Mouse (Mus musculus) forebrain, embryonic 13.5 days (tissue): ENCODE results near the gene Tcerg1l. TPM values are rescaled to one million over a fixed set of nuclear protein-coding genes. Genes with fewer than 3 reads are reported as not detected.

Experiments used
- ATAC-seq: fragments of 200-750 bp; cut with Nextera tagmentation; 2 replicates; pipeline ENCODE4 v1.8.0; 2017
- H3K27ac ChIP-seq: fragments of 300-500 bp; sonication (generic); 2 replicates; pipeline ENCODE4 v1.5.1; 2015; ENCODE audit warnings: inconsistent platforms, mild to moderate bottlenecking, moderate library complexity
- H3K27me3 ChIP-seq: fragments of 300-500 bp; sonication (generic); 2 replicates; pipeline ENCODE4 v1.6.1; 2015; ENCODE audit warnings: mild to moderate bottlenecking, inconsistent platforms
- H3K36me3 ChIP-seq: fragments of 300-500 bp; sonication (generic); 2 replicates; pipeline ENCODE4 v1.6.1; 2015; ENCODE audit warnings: mild to moderate bottlenecking, inconsistent platforms; ENCODE audit not compliant: poor library complexity, severe bottlenecking
- H3K4me1 ChIP-seq: fragments of 300-500 bp; sonication (generic); 2 replicates; pipeline ENCODE4 v1.6.1; 2015; ENCODE audit warnings: inconsistent platforms
- H3K4me2 ChIP-seq: fragments of 300-500 bp; sonication (generic); 2 replicates; pipeline ENCODE4 v1.6.1; 2015; ENCODE audit warnings: inconsistent platforms, mild to moderate bottlenecking, moderate library complexity
- H3K4me3 ChIP-seq: fragments of 300-500 bp; sonication (generic); 2 replicates; pipeline ENCODE4 v1.5.1; 2015; ENCODE audit warnings: mild to moderate bottlenecking, inconsistent platforms
- H3K9ac ChIP-seq: fragments of 300-500 bp; sonication (generic); 2 replicates; pipeline ENCODE4 v1.6.1; 2015; ENCODE audit warnings: mild to moderate bottlenecking, inconsistent platforms
- H3K9me3 ChIP-seq: fragments of 300-500 bp; sonication (generic); replicated peaks from 2 replicates; pipeline ENCODE4 v1.6.1; 2016; ENCODE audit warnings: inconsistent platforms
- WGBS: fragments of 180-500 bp; shearing (Covaris S2); methylation state at CpG from one replicate; pipeline ENCODE4 v1.1.7; 2015; 5-methylcytosine and 5-hydroxymethylcytosine counted together
- polyA plus RNA-seq: library from polyadenylated mRNA; unstranded; fragments of >200 nt; fragmentation: Nextera tagmentation; extraction: Ambion mirVana; gene quantifications from 2 replicates; pipeline ENCODE4 v1.2.1, GENCODE M21; 2015

Tcerg1l gene
- polyA plus RNA-seq, 1 experiment from 2014 or later: 3.0 TPM

DNA sequence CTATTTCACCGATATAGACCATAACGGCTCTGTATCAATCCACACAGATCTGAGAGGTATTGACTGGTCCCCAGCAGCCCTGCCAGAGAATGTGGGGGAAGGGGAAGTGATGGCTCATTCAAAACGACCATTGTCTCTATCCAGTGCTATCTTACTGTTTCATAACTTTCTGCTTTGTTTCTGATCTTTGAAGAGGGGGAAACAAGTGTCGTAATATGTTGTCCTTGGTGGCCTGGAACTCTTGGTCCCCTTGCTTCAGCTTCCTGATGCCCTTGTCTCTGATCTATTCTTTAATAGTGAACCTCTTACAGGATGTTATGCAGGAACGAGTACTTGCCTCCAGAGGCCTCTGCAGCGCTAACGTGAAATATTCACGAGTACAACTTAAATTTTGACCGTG lies 182.8 kb downstream of the Tcerg1l start:
- Histone ChIP-seq H3K4me1 (peaks cover 28% of the 10 kb centered on the region), H3K36me3 (no peaks in the 10 kb centered on the region), H3K4me2 (no peak overlapping the region), H3K9me3 (no peaks in the 10 kb centered on the region), H3K4me3 (no peak overlapping the region), H3K9ac (no peak overlapping the region), H3K27me3 (no peaks in the 10 kb centered on the region), H3K27ac (no peak overlapping the region)
- 79% methylated on average over 9 of the region's 9 CpGs for WGBS
- no peak for ATAC-seq

DNA sequence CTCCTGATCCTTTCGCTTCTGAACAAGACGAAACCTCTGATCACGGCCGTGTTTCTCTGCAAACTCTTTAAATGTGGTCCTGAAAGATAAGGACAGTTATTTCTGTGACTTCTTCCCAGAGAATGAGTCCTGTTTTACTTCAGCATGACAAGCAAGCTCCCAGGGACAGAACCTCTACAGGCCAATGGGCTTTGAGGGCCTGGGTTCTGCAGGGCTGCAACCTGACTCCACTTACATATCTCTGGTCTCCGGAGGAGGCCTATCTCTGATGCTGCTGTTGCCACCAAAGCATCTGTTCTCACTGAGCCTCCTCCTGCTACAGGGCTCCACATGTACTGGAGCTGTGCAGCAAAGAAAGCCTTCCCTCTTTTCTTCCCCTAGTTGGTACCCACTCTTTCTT lies 187.8 kb downstream of the Tcerg1l start:
- no peak overlapping the region for H3K4me3 ChIP-seq
- H3K9me3 ChIP-seq: no peaks in the 10 kb centered on the region
- ATAC-seq: no peak
- H3K36me3 ChIP-seq: no peaks in the 10 kb centered on the region
- H3K27me3 ChIP-seq: no peaks in the 10 kb centered on the region
- no peak overlapping the region for H3K4me2 ChIP-seq
- WGBS: 85% methylated on average over 5 of the region's 5 CpGs
- H3K4me1 ChIP-seq: peaks cover 20% of the 10 kb centered on the region
- H3K9ac ChIP-seq: no peak overlapping the region
- no peak overlapping the region for H3K27ac ChIP-seq

DNA sequence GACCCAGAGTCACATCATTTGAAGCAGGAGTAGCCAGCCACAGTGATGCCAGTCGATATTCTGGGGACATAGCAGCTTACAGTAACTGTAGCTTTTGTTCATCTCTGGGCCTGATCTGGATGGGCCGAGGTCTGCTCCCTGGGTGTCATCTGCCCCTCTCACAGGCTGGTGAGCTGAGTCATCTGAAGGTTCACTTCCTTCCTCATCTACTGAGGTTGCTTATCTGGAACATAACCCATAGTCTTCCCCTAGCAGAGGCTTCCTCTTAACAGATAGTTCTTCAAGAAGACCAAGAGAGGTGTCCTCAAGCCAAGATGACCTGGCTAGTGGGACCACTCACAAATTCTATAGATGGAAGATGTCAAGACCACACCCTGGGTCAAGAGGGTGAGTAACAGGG lies 192.4 kb downstream of the Tcerg1l start:
- no peak overlapping the region for H3K4me2 ChIP-seq
- no peak overlapping the region for H3K4me3 ChIP-seq
- H3K27ac ChIP-seq: no peak overlapping the region
- H3K4me1 ChIP-seq: peaks cover 9% of the 10 kb centered on the region
- no peak overlapping the region for H3K9ac ChIP-seq
- no peaks in the 10 kb centered on the region for H3K36me3 ChIP-seq
- no peaks in the 10 kb centered on the region for H3K9me3 ChIP-seq
- H3K27me3 ChIP-seq: no peaks in the 10 kb centered on the region
- WGBS: 90% methylated on average over 2 of the region's 2 CpGs
- ATAC-seq: no peak

DNA sequence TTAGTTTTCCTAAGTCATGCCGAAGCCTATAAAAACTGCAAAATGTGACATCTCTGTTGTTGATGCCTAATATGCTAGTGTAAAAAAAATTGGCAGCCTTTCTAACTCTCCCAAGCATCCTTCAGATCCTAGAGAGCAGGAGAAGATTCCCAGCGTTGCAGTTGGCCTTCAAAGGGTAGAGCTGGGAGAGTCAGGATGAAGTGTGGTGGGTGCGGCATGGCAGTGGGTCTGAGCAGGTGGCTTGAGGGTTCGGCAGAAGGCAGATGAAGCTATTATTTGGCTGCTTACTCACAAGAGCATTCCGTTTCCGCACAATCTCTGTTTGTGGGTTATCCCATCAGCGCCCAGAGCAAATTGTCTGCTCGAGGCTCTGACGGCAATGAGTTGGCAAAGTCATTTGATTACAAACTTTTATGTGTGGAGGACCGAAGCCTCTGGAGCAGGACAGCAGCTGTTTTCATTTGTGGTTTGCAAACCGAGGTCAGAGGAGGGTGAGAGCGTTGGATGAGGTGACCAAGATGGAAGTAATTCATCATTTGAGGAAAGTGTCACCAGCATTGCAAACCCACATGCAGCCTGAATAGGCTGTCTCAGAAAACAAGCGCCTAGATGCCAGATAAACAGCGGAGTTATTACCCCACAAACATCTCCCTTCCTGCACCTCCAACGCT lies 195.2 kb downstream of the Tcerg1l start:
- Histone ChIP-seq H3K4me3 (no peak overlapping the region), H3K36me3 (no peaks in the 10 kb centered on the region), H3K9ac (no peak overlapping the region), H3K27ac (no peak overlapping the region), H3K9me3 (no peaks in the 10 kb centered on the region), H3K4me1 (no peaks in the 10 kb centered on the region), H3K27me3 (no peaks in the 10 kb centered on the region), H3K4me2 (no peak overlapping the region)
- ATAC-seq: no peak
- 94% methylated on average over 15 of the region's 15 CpGs for WGBS

DNA sequence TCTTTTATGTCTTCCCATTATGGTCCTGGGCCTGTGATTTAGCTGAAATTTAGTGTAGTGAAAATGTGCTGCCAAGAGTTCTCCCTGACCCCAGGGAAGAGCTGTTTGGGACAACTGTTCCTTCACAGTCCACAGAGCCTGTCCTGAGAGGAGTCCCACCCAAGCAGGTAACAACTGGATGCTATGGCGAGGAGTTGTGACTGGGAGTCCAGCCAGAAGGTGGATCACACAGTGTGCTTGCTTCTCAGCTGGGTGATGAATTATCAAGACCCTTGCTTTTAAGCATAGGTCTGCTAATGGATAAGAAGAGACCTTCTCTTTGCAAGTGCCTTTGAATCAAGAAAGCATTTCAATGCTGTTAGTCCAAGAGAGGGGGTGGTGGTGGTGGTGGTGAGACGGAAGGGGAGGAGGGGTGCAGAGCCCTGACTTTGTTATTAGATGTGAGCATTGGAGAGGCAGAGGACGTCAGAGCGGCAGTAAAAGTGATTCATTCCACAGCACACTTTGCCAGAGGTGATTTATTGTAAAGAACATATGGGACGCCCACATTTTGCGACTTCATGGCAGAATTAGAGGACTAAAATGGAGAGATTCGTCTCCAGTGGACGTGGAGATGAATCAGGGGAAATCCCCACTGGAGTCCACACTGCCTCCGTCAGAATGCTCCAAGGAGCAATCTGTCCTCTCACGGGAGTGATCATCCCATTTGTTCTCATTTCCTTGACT lies 198.0 kb downstream of the Tcerg1l start:
- no peak overlapping the region for H3K4me2 ChIP-seq
- WGBS: 83% methylated on average over 10 of the region's 10 CpGs
- H3K36me3 ChIP-seq: no peaks in the 10 kb centered on the region
- H3K27ac ChIP-seq: no peak overlapping the region
- H3K9ac ChIP-seq: no peak overlapping the region
- ATAC-seq: no peak
- no peaks in the 10 kb centered on the region for H3K27me3 ChIP-seq
- H3K4me1 ChIP-seq: no peaks in the 10 kb centered on the region
- no peak overlapping the region for H3K4me3 ChIP-seq
- no peaks in the 10 kb centered on the region for H3K9me3 ChIP-seq

DNA sequence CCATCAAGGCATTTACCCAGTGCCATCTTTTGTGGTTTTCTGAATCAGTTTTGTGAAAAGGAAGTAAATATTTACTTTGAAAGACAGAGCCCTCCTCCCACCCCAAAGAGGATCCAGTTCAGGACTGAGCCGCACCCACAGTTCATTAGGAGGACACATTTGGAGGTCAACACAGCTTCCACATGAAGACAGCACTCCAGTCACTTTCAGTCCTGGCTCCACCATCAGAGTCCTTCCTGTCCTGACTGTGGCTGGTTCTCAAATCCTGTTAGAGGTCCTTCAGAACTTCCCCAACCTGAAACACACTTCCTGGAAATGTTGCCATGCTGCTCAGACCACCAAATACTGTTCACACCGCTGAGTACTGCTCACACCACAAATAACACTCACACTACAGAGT lies 201.4 kb downstream of the Tcerg1l start:
- Histone ChIP-seq H3K4me3 (no peak overlapping the region), H3K9me3 (no peaks in the 10 kb centered on the region), H3K36me3 (no peaks in the 10 kb centered on the region), H3K4me1 (no peaks in the 10 kb centered on the region), H3K27ac (no peak overlapping the region), H3K9ac (no peak overlapping the region), H3K4me2 (no peak overlapping the region), H3K27me3 (no peaks in the 10 kb centered on the region)
- ATAC-seq: no peak
- 90% methylated on average over 2 of the region's 2 CpGs for WGBS

DNA sequence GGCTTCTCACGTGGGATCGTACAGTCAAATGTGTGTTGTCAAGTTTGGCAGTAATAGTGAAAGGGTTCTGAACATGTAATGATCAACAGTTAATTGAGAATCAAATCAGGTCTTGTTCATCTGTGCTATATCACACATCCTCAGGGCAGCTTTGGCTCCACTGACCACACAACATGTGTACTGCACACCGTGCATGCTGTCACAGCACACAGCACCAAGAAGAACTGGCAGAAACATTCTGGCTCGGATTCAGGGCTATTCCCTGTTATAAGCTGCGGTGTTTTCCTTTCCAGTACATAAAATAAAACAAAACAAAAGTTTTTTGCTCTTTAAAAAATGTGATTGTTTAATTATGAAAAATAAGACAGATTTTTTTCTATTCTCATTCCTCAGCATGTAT lies 213.3 kb downstream of the Tcerg1l start:
- H3K9me3 ChIP-seq: no peaks in the 10 kb centered on the region
- H3K4me1 ChIP-seq: peaks cover 9% of the 10 kb centered on the region; the same call in 1 of the 2 replicates
- WGBS: 86% methylated on average over 5 of the region's 5 CpGs
- H3K27ac ChIP-seq: no peak overlapping the region
- no peak for ATAC-seq
- H3K4me2 ChIP-seq: no peak overlapping the region
- no peak overlapping the region for H3K9ac ChIP-seq
- H3K36me3 ChIP-seq: no peaks in the 10 kb centered on the region
- no peak overlapping the region for H3K4me3 ChIP-seq
- H3K27me3 ChIP-seq: no peaks in the 10 kb centered on the region

DNA sequence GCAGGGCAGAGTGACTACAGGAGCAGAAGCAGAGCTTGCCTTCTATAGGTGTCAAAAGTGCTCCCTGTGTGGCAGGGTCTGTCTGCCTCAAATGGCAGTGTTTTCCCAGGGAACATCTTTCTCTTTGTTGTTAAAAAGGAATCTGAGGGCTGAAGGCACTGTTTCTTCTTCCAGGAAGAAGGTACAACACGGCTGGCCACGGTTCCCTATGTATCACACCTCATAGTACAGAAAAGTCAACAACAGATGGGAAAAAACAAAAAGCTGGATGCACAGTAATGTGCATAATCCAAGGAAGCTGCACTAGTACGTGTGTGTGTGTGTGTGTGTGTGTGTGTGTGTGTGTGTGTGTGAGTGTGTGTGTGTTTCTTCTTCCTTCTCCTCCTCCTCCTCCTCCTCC lies 215.3 kb downstream of the Tcerg1l start:
- H3K4me3 ChIP-seq: no peak overlapping the region
- no peak overlapping the region for H3K9ac ChIP-seq
- no peaks in the 10 kb centered on the region for H3K9me3 ChIP-seq
- H3K4me1 ChIP-seq: peaks cover 9% of the 10 kb centered on the region; the same call in 1 of the 2 replicates
- H3K27ac ChIP-seq: no peak overlapping the region
- H3K4me2 ChIP-seq: no peak overlapping the region
- WGBS: 68% methylated on average over 3 of the region's 3 CpGs
- ATAC-seq: no peak
- H3K27me3 ChIP-seq: no peaks in the 10 kb centered on the region
- H3K36me3 ChIP-seq: no peaks in the 10 kb centered on the region

DNA sequence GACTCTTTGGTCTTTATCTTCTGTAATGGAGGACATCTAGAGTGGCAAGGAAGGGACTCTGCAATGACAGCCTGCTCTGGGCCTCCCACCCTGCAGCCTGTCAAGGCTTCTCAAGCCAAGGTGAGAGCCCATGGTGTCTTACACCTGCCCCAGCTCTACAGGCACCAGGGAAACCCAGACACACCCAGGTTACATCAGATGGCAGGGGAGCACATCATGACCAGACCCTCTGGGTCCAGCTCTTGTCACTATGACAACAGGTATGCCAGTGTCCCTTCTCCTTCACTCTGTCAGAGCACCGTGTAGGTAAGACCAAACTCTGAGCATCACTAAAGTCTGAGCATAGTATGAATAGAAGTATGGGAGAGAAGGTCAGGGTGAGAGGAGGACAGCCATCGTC lies 218.9 kb downstream of the Tcerg1l start:
- H3K27me3 ChIP-seq: no peaks in the 10 kb centered on the region
- no peak for ATAC-seq
- no peak overlapping the region for H3K27ac ChIP-seq
- 89% methylated on average over 2 of the region's 2 CpGs for WGBS
- H3K4me1 ChIP-seq: peaks cover 9% of the 10 kb centered on the region; the same call in 1 of the 2 replicates
- no peaks in the 10 kb centered on the region for H3K36me3 ChIP-seq
- H3K4me3 ChIP-seq: no peak overlapping the region
- H3K4me2 ChIP-seq: no peak overlapping the region
- no peak overlapping the region for H3K9ac ChIP-seq
- no peaks in the 10 kb centered on the region for H3K9me3 ChIP-seq

DNA sequence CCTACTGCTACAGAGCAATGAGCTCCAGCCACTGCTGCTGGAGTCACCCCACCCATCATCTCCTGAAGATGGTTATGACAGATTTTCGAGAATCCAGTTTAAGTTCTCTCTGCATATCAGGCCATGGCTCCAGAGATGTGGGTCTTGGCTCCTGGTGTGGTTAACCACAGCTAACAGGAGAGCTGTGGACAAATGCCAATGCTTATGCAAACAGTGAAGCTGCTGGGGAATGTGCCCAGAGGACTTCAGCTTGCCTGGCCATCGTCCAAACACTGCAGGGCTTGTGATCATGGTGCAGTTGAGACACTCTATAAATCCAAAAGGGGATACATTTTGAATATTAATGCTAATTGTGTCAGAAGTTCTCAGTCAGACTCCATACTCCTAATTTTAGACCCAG lies 221.5 kb downstream of the Tcerg1l start:
- ATAC-seq: no peak
- H3K27ac ChIP-seq: no peak overlapping the region
- 0 out of 2 replicates have a peak, but pooled peaks cover 2% of the 10 kb centered on the region for H3K4me1 ChIP-seq
- H3K9me3 ChIP-seq: no peaks in the 10 kb centered on the region
- H3K4me3 ChIP-seq: no peak overlapping the region
- H3K36me3 ChIP-seq: no peaks in the 10 kb centered on the region
- H3K4me2 ChIP-seq: no peak overlapping the region
- no peaks in the 10 kb centered on the region for H3K27me3 ChIP-seq
- no peak overlapping the region for H3K9ac ChIP-seq
- 76% methylated on average over 2 of the region's 2 CpGs for WGBS

DNA sequence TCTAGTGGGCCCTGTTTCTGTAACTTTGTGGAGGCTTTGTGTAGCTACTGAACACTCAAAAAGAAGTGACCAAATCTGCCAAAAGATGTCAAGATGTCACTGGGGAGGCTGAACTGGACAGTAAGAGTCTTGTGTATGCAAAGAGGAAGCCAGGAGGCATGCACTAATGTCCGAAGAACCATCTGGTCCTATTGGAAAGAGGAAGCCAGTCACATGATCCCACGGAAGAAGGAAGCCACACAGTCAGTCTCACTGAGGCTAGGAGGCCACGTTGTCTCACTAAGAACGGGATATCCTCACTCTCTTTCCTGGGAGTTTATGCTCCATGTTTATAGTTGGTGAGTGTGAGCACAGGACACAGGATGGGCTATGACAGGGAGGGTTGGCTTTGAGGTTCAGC lies 227.1 kb downstream of the Tcerg1l start:
- Histone ChIP-seq H3K27me3 (no peaks in the 10 kb centered on the region), H3K4me3 (no peak overlapping the region), H3K4me1 (no peaks in the 10 kb centered on the region), H3K36me3 (no peaks in the 10 kb centered on the region), H3K9ac (no peak overlapping the region), H3K27ac (no peak overlapping the region), H3K4me2 (no peak overlapping the region), H3K9me3 (no peaks in the 10 kb centered on the region)
- no peak for ATAC-seq
- 82% methylated on average over 4 of the region's 4 CpGs for WGBS
